Mouse (Mus musculus): Measurements from ENCODE around the gene Atad2b.

- TF ChIP-seq CTCF (conservative IDR thresholded peaks at IDR 0.05; ENCODE audit: insufficient read depth, insufficient read length, low read depth, low read length): no peak
- no peak for TF ChIP-seq POLR2A (IDR thresholded peaks at IDR 0.05; ENCODE audit: low read depth, low read length)
These were observed 13.8 kb downstream of the Atad2b start for GRCm38 (mm10) chr12:4930820-4931548.

Measured in kidney, adult 2 months (tissue).